ENCODE assay signal across 25 mouse cellular contexts in the genomic region with DNA sequence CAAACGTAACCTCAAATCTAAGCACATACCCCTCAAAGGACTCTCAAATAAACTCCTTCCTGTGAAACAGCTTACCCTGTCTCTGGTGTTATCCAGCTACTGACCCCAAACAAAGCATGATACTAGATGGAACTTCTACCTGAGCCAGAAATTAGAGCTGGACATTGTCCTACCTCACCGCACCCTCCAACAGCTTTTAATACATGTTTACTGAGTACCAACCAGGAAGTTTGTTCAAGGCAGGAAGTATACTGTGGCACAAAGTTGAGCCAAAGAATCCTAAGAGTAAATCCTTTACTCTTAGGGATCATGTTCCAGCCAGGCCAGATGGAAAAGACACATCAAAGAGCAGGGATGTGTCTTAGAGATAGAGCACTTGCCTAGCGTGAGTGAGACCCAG. TPM values are rescaled to one million over a fixed set of nuclear protein-coding genes. Genes with fewer than 3 reads are reported as not detected.
DNase-seq lines count a peak whose midpoint lies in the region; TF ChIP-seq lines count a peak whose summit lies in the region.
"Had no signal": no experiment of that assay in that cellular context is flagged by ENCODE, and none has a peak within 500 bp of the region (broad histone marks: within the 10 kb centered on the region; RNA-seq: fewer than 3 reads in every experiment).

No protein-coding gene starts in this region.

- H3K36me3 ChIP-seq in spleen, adult 2 months (ENCODE audit: control insufficient read depth, insufficient read depth, low read length): no peaks in the 10 kb centered on the region
- H3K36me3 ChIP-seq in small intestine, adult 2 months (ENCODE audit: control insufficient read depth, insufficient read depth, low read length): no peaks in the 10 kb centered on the region
- H3K36me3 ChIP-seq: embryonic facial prominence, embryonic 15.5 days; forebrain, embryonic 10.5 days; G1E; heart, embryonic 13.5 days; hindbrain, embryonic 15.5 days had no signal

- WGBS in spleen, adult 2 months: 56% methylated on average over 3 of the region's 3 CpGs
- WGBS in small intestine, adult 2 months: 23% methylated on average over 3 of the region's 3 CpGs

- H3K4me1 ChIP-seq in spleen, adult 2 months (ENCODE audit: control insufficient read depth, insufficient read depth, insufficient read length): peaks cover 44% of the 10 kb centered on the region
- 0 out of 2 replicates have a peak, but pooled peaks cover 3% of the 10 kb centered on the region for H3K4me1 ChIP-seq in brown adipose tissue, adult 24 weeks (ENCODE audit: control insufficient read depth, insufficient read depth, insufficient read length, low read length)
- peaks cover 24% of the 10 kb centered on the region for H3K4me1 ChIP-seq in small intestine, adult 2 months (ENCODE audit: control insufficient read depth, insufficient read depth, insufficient read length, low read length)
- H3K4me1 ChIP-seq: heart, embryonic 13.5 days; hindbrain, embryonic 15.5 days had no signal

- no peak for TF ChIP-seq CTCF in spleen, adult 2 months (IDR thresholded peaks at IDR 0.05; ENCODE audit: extremely low read depth, insufficient read depth, insufficient read length, insufficient replicate concordance)
- no peak for TF ChIP-seq CTCF in small intestine, adult 2 months (IDR thresholded peaks at IDR 0.05; ENCODE audit: extremely low read depth, insufficient read length, insufficient replicate concordance, low read depth, low read length)

- H3K27ac ChIP-seq in spleen, adult 2 months (ENCODE audit: insufficient read depth, low read length): peak overlapping the region; percentile 84
- peak overlapping the region; percentile 46; the same call in 1 of the 2 replicates for H3K27ac ChIP-seq in brown adipose tissue, adult 24 weeks (replicated peaks; ENCODE audit: low read depth, low read length)
- H3K27ac ChIP-seq in small intestine, adult 2 months (ENCODE audit: insufficient read depth, low read depth, low read length): peak overlapping the region; percentile 70
- H3K27ac ChIP-seq: embryonic facial prominence, embryonic 15.5 days; forebrain, embryonic 10.5 days; heart, embryonic 13.5 days; hindbrain, embryonic 15.5 days had no signal

- no peaks in the 10 kb centered on the region for H3K27me3 ChIP-seq in spleen, adult 2 months (ENCODE audit: control insufficient read depth, insufficient read depth, low read length)
- no peaks in the 10 kb centered on the region for H3K27me3 ChIP-seq in small intestine, adult 2 months (ENCODE audit: control insufficient read depth, insufficient read depth, low read length)
- H3K27me3 ChIP-seq: embryonic facial prominence, embryonic 15.5 days; hindbrain, embryonic 15.5 days had no signal

- no peak for DNase-seq in spleen, adult 2 months (ENCODE audit: low read depth in 1 of 2, low spot score in 2 of 2)
- DNase-seq in spleen, adult 12 weeks (ENCODE audit: low spot score): no peak
- no peak for DNase-seq in urinary bladder, postnatal 10 days (ENCODE audit: low spot score)
- DNase-seq in left cerebral cortex, adult 11 months (ENCODE audit: low spot score): no peak
- DNase-seq in layer of hippocampus, postnatal 10 days (ENCODE audit: low spot score in 2 of 2): no peak
- DNase-seq: adrenal gland, postnatal 14 days; cerebellum, adult 2 months; cerebellum, postnatal 10 days; embryo, embryonic 11 days; gastrocnemius, postnatal 36 days had no signal

- no peak overlapping the region for H3K4me3 ChIP-seq in spleen, adult 2 months (ENCODE audit: extremely low read depth, insufficient read depth, insufficient read length)
- H3K4me3 ChIP-seq in brown adipose tissue, adult 24 weeks (ENCODE audit: insufficient read depth, low read depth, low read length): no peak overlapping the region
- no peak overlapping the region for H3K4me3 ChIP-seq in small intestine, adult 2 months (ENCODE audit: low read depth, low read length)
- H3K4me3 ChIP-seq: embryonic facial prominence, embryonic 15.5 days; erythroblast, embryonic 14.5 days; forebrain, embryonic 10.5 days; heart, embryonic 13.5 days; hindbrain, embryonic 15.5 days had no signal

- TF ChIP-seq POLR2A in spleen, adult 2 months (IDR thresholded peaks at IDR 0.05; ENCODE audit: low read depth, low read length): no peak
- TF ChIP-seq POLR2A in small intestine, adult 2 months (IDR thresholded peaks at IDR 0.05; ENCODE audit: low read depth, low read length): no peak

RNA-seq across cellular contexts. Expression of a gene that starts 5.4 kb away (rescaled TPM):
- polyA plus RNA-seq in spleen, adult 2 months (2012; rRNA removed): 24.8 and 26.8 TPM in 2 replicates
- not detected in 2 replicates for polyA plus RNA-seq in brown adipose tissue, adult 24 weeks (2012; ENCODE audit: insufficient read depth, insufficient read length, missing spikeins)
- 0.47 and 0.66 TPM in 2 replicates for polyA plus RNA-seq in small intestine, adult 2 months (2012; rRNA removed)
- under 1 TPM; 0.43 to 0.71 TPM for total RNA-seq in layer of hippocampus, postnatal 10 days (2021)
- total RNA-seq: adrenal gland, adult 18-20 months; G1E had no signal
- polyA plus RNA-seq: embryonic facial prominence, embryonic 11.5 days; forebrain, embryonic 10.5 days; G1E; heart, embryonic 13.5 days; heart, postnatal 0 days; hindbrain, embryonic 11.5 days had no signal

RNA-seq across cellular contexts. Expression of a gene that starts 8.8 kb away (rescaled TPM):
- 7.5 and 13.2 TPM in 2 replicates for polyA plus RNA-seq in spleen, adult 2 months (2012; rRNA removed)
- polyA plus RNA-seq in brown adipose tissue, adult 24 weeks (2012; ENCODE audit: insufficient read depth, insufficient read length, missing spikeins): not detected in 2 replicates
- polyA plus RNA-seq in small intestine, adult 2 months (2012; rRNA removed): 0.94 and 1.8 TPM in 2 replicates
- not detected for total RNA-seq in layer of hippocampus, postnatal 10 days (2021)
- polyA plus RNA-seq: cerebellum, adult 2 months; embryonic facial prominence, embryonic 11.5 days; forebrain, embryonic 14.5 days; hindbrain, embryonic 11.5 days; hindbrain, embryonic 15.5 days had no signal

RNA-seq across cellular contexts. Expression of a gene that starts 10.0 kb away (rescaled TPM):
- polyA plus RNA-seq in spleen, adult 2 months (2012; rRNA removed): 0.34 TPM in 1 of 2 replicates, not detected in the other
- not detected in 2 replicates for polyA plus RNA-seq in brown adipose tissue, adult 24 weeks (2012; ENCODE audit: insufficient read depth, insufficient read length, missing spikeins)
- 0.22 TPM in 1 of 2 replicates, not detected in the other for polyA plus RNA-seq in small intestine, adult 2 months (2012; rRNA removed)
- not detected for total RNA-seq in layer of hippocampus, postnatal 10 days (2021)
- total RNA-seq: adrenal gland, adult 18-20 months; gastrocnemius, adult 8-10 months; gastrocnemius, postnatal 36 days; heart, postnatal 36 days had no signal
- polyA plus RNA-seq: cerebellum, adult 2 months; embryonic facial prominence, embryonic 11.5 days; erythroblast, embryonic 14.5 days; forebrain, embryonic 10.5 days; forebrain, embryonic 14.5 days; G1E; heart, embryonic 13.5 days had no signal

RNA-seq across cellular contexts. Expression of a gene that starts 16.4 kb away (rescaled TPM):
- polyA plus RNA-seq in spleen, adult 2 months (2012; rRNA removed): 531 and 756 TPM in 2 replicates
- not detected in 2 replicates for polyA plus RNA-seq in brown adipose tissue, adult 24 weeks (2012; ENCODE audit: insufficient read depth, insufficient read length, missing spikeins)
- polyA plus RNA-seq in small intestine, adult 2 months (2012; rRNA removed): 26.2 and 32.9 TPM in 2 replicates
- total RNA-seq in layer of hippocampus, postnatal 10 days (2021): 1 to 10 TPM in 1 of 2 experiments, under 1 TPM in 1; 0.74 to 1.2 TPM
- total RNA-seq: gastrocnemius, adult 8-10 months had no signal

RNA-seq across cellular contexts. Expression of a gene that starts 22.4 kb away (rescaled TPM):
- polyA plus RNA-seq in spleen, adult 2 months (2012; rRNA removed): 109 and 112 TPM in 2 replicates
- polyA plus RNA-seq in brown adipose tissue, adult 24 weeks (2012; ENCODE audit: insufficient read depth, insufficient read length, missing spikeins): 12.2 and 16.4 TPM in 2 replicates
- polyA plus RNA-seq in small intestine, adult 2 months (2012; rRNA removed): 11.5 and 18.8 TPM in 2 replicates
- 10 to 100 TPM; 15.6 to 17.2 TPM for total RNA-seq in layer of hippocampus, postnatal 10 days (2021)
- polyA plus RNA-seq: erythroblast, embryonic 14.5 days had no signal

Comparison
In these comparisons a context has a peak if more than half of its experiments do, and no peak if none do; other contexts are left out.
1. RNA of a gene that starts 5.4 kb away (polyA plus RNA-seq): 24.8 to 26.8 TPM in spleen, adult 2 months; 0.47 to 0.66 TPM in small intestine, adult 2 months and not detected in brown adipose tissue, adult 24 weeks; every median in the first group is over 10 times any median in the second.
2. Peak in every context shown above with its lines, with median percentiles within 50 percentile points of each other: H3K27ac ChIP-seq.